Mouse (Mus musculus): ENCODE results near the gene Pi16. TPM values are rescaled to one million over a fixed set of nuclear protein-coding genes. Genes with fewer than 3 reads are reported as not detected.
A peak's percentile ranks its signal among the peaks of the same experiment; 100 is the strongest.

Pi16 gene
- polyA plus RNA-seq, 1 experiment from 2014 or later: 4.4 TPM

GRCm38 (mm10) chr17:29282216-29282952 lies 35.1 kb upstream of the Pi16 start:
- Histone ChIP-seq H3K36me3 (ENCODE audit: control insufficient read depth, insufficient read depth, low read length) (peaks cover 11% of the 10 kb centered on the region), H3K4me2 (ENCODE audit: low read length) (no peak overlapping the region), H3K27ac (ENCODE audit: low read length) (no peak overlapping the region), H3K4me1 (ENCODE audit: control insufficient read depth, insufficient read depth, low read length) (0 out of 2 replicates have a peak, but pooled peaks cover 2% of the 10 kb centered on the region), H3K9me3 (replicated peaks; ENCODE audit: control insufficient read depth, low read length, poor library complexity, severe bottlenecking) (no peaks in the 10 kb centered on the region), H3K9ac (ENCODE audit: low read depth, low read length) (no peak overlapping the region), H3K4me3 (ENCODE audit: low read depth, low read length) (no peak overlapping the region), H3K27me3 (ENCODE audit: control insufficient read depth, insufficient read depth, low read depth, low read length) (no peaks in the 10 kb centered on the region)
- peak; percentile 21; the same call in 1 of the 2 replicates for ATAC-seq
- 42% methylated on average over 21 of the region's 21 CpGs for WGBS

- Histone ChIP-seq H3K4me1 (ENCODE audit: control insufficient read depth, insufficient read depth, low read length) (no peaks in the 10 kb centered on the region), H3K9me3 (replicated peaks; ENCODE audit: control insufficient read depth, low read length, poor library complexity, severe bottlenecking) (no peaks in the 10 kb centered on the region), H3K9ac (ENCODE audit: low read depth, low read length) (no peak overlapping the region), H3K36me3 (ENCODE audit: control insufficient read depth, insufficient read depth, low read length) (peaks cover 10% of the 10 kb centered on the region), H3K4me3 (ENCODE audit: low read depth, low read length) (no peak overlapping the region), H3K27ac (ENCODE audit: low read length) (no peak overlapping the region), H3K27me3 (ENCODE audit: control insufficient read depth, insufficient read depth, low read depth, low read length) (no peaks in the 10 kb centered on the region), H3K4me2 (ENCODE audit: low read length) (no peak overlapping the region)
- no peak for ATAC-seq
- WGBS: 88% methylated on average over 7 of the region's 7 CpGs
Observed at GRCm38 (mm10) chr17:29291793-29292192, 25.7 kb upstream of the Pi16 start.

DNA sequence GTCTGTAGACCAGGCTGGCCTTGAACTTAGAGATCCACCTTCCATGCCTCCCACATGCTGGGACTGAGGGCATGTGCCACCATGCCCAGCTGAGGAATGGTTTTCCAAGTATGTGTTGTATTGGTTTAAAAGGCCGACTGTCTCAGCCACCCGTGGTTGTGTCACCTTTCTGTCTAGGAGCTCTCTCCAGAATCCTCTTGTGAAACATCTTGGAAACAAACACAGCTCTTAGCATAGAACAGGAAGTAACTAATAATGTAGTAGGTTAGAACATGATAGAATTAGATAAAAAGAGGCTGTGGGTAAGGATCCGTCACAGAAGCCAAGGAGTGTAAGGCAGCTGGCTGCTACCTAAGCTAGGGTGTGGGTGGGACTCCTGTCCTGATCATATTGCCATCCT lies 24.5 kb upstream of the Pi16 start:
- 91% methylated on average over 3 of the region's 3 CpGs for WGBS
- H3K36me3 ChIP-seq (ENCODE audit: control insufficient read depth, insufficient read depth, low read length): peaks cover 10% of the 10 kb centered on the region
- no peak overlapping the region for H3K27ac ChIP-seq (ENCODE audit: low read length)
- no peaks in the 10 kb centered on the region for H3K9me3 ChIP-seq (replicated peaks; ENCODE audit: control insufficient read depth, low read length, poor library complexity, severe bottlenecking)
- no peak overlapping the region for H3K4me3 ChIP-seq (ENCODE audit: low read depth, low read length)
- H3K9ac ChIP-seq (ENCODE audit: low read depth, low read length): no peak overlapping the region
- no peak for ATAC-seq
- H3K4me1 ChIP-seq (ENCODE audit: control insufficient read depth, insufficient read depth, low read length): no peaks in the 10 kb centered on the region
- no peaks in the 10 kb centered on the region for H3K27me3 ChIP-seq (ENCODE audit: control insufficient read depth, insufficient read depth, low read depth, low read length)
- no peak overlapping the region for H3K4me2 ChIP-seq (ENCODE audit: low read length)

GRCm38 (mm10) chr17:29293807-29294605 lies 23.5 kb upstream of the Pi16 start:
- no peak for ATAC-seq
- Histone ChIP-seq H3K36me3 (ENCODE audit: control insufficient read depth, insufficient read depth, low read length) (peaks cover 18% of the 10 kb centered on the region), H3K9ac (ENCODE audit: low read depth, low read length) (no peak overlapping the region), H3K4me3 (ENCODE audit: low read depth, low read length) (no peak overlapping the region), H3K4me1 (ENCODE audit: control insufficient read depth, insufficient read depth, low read length) (no peaks in the 10 kb centered on the region), H3K27me3 (ENCODE audit: control insufficient read depth, insufficient read depth, low read depth, low read length) (no peaks in the 10 kb centered on the region), H3K27ac (ENCODE audit: low read length) (no peak overlapping the region), H3K4me2 (ENCODE audit: low read length) (no peak overlapping the region), H3K9me3 (replicated peaks; ENCODE audit: control insufficient read depth, low read length, poor library complexity, severe bottlenecking) (no peaks in the 10 kb centered on the region)
- WGBS: 78% methylated on average over 9 of the region's 9 CpGs

GRCm38 (mm10) chr17:29295835-29296234 lies 21.6 kb upstream of the Pi16 start:
- WGBS: 70% methylated on average over 5 of the region's 5 CpGs
- H3K27me3 ChIP-seq (ENCODE audit: control insufficient read depth, insufficient read depth, low read depth, low read length): no peaks in the 10 kb centered on the region
- ATAC-seq: no peak
- H3K4me3 ChIP-seq (ENCODE audit: low read depth, low read length): no peak overlapping the region
- H3K9me3 ChIP-seq (replicated peaks; ENCODE audit: control insufficient read depth, low read length, poor library complexity, severe bottlenecking): no peaks in the 10 kb centered on the region
- H3K9ac ChIP-seq (ENCODE audit: low read depth, low read length): no peak overlapping the region
- no peak overlapping the region for H3K4me2 ChIP-seq (ENCODE audit: low read length)
- H3K36me3 ChIP-seq (ENCODE audit: control insufficient read depth, insufficient read depth, low read length): peaks cover 28% of the 10 kb centered on the region
- no peaks in the 10 kb centered on the region for H3K4me1 ChIP-seq (ENCODE audit: control insufficient read depth, insufficient read depth, low read length)
- no peak overlapping the region for H3K27ac ChIP-seq (ENCODE audit: low read length)

DNA sequence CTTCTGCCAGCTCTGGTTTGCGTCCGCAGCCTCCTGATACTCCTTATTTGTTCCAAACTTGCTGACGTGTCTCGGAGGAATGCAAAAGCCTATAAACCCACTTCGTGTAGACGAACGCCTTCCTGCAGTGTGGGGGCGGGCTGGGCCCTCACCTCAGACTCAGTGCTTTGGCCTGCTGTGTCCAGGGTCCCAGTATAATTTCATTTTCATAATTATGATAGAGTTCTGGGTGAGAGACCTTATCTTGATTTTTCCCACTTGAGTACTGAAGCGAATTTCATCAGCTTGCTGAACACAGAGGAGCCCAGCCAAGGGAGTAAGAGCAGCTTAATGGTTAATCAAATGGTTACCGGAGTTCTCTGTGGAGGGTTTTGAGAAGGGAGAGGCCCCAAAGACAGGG lies 20.2 kb upstream of the Pi16 start:
- ATAC-seq: no peak

GRCm38 (mm10) chr17:29297813-29298212 lies 19.7 kb upstream of the Pi16 start:
- H3K27me3 ChIP-seq (ENCODE audit: control insufficient read depth, insufficient read depth, low read depth, low read length): no peaks in the 10 kb centered on the region
- H3K4me3 ChIP-seq (ENCODE audit: low read depth, low read length): no peak overlapping the region
- no peaks in the 10 kb centered on the region for H3K9me3 ChIP-seq (replicated peaks; ENCODE audit: control insufficient read depth, low read length, poor library complexity, severe bottlenecking)
- H3K36me3 ChIP-seq (ENCODE audit: control insufficient read depth, insufficient read depth, low read length): peaks cover 37% of the 10 kb centered on the region
- WGBS: 81% methylated on average over 6 of the region's 6 CpGs
- H3K9ac ChIP-seq (ENCODE audit: low read depth, low read length): no peak overlapping the region
- no peak overlapping the region for H3K4me2 ChIP-seq (ENCODE audit: low read length)
- ATAC-seq: no peak
- no peaks in the 10 kb centered on the region for H3K4me1 ChIP-seq (ENCODE audit: control insufficient read depth, insufficient read depth, low read length)
- H3K27ac ChIP-seq (ENCODE audit: low read length): no peak overlapping the region

More for the DNA sequence above, 20.2 kb upstream of the Pi16 start:
- Histone ChIP-seq H3K4me1 (ENCODE audit: control insufficient read depth, insufficient read depth, low read length) (no peaks in the 10 kb centered on the region), H3K4me3 (ENCODE audit: low read depth, low read length) (no peak overlapping the region), H3K9me3 (replicated peaks; ENCODE audit: control insufficient read depth, low read length, poor library complexity, severe bottlenecking) (no peaks in the 10 kb centered on the region), H3K4me2 (ENCODE audit: low read length) (no peak overlapping the region), H3K27me3 (ENCODE audit: control insufficient read depth, insufficient read depth, low read depth, low read length) (no peaks in the 10 kb centered on the region), H3K9ac (ENCODE audit: low read depth, low read length) (no peak overlapping the region), H3K27ac (ENCODE audit: low read length) (no peak overlapping the region), H3K36me3 (ENCODE audit: control insufficient read depth, insufficient read depth, low read length) (peaks cover 37% of the 10 kb centered on the region)
- 86% methylated on average over 10 of the region's 10 CpGs for WGBS

DNA sequence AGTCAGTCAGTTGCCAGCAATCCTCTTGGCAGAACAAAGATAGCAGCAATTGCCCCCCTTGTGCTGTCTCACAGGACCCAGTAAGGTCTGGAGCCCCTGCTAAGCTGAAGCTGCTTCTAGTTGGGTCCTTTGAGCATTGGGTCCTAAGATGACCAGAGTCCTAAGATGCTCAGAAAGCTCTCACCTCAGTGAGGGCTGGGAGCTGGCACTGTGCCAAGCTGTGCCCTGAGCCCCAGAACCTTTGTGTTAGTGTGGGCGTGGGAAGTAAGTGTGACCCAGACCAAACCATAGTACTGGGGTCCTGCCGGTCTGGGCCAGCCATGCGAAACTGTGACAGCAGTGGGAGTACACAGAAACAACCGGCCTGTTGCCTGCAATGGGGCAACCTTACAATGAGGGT lies 18.2 kb upstream of the Pi16 start:
- H3K4me3 ChIP-seq (ENCODE audit: low read depth, low read length): no peak overlapping the region
- no peak overlapping the region for H3K9ac ChIP-seq (ENCODE audit: low read depth, low read length)
- H3K4me1 ChIP-seq (ENCODE audit: control insufficient read depth, insufficient read depth, low read length): no peaks in the 10 kb centered on the region
- no peak for ATAC-seq
- no peaks in the 10 kb centered on the region for H3K9me3 ChIP-seq (replicated peaks; ENCODE audit: control insufficient read depth, low read length, poor library complexity, severe bottlenecking)
- H3K27ac ChIP-seq (ENCODE audit: low read length): no peak overlapping the region
- no peaks in the 10 kb centered on the region for H3K27me3 ChIP-seq (ENCODE audit: control insufficient read depth, insufficient read depth, low read depth, low read length)
- peaks cover 34% of the 10 kb centered on the region for H3K36me3 ChIP-seq (ENCODE audit: control insufficient read depth, insufficient read depth, low read length)
- no peak overlapping the region for H3K4me2 ChIP-seq (ENCODE audit: low read length)
- WGBS: 88% methylated on average over 4 of the region's 4 CpGs

DNA sequence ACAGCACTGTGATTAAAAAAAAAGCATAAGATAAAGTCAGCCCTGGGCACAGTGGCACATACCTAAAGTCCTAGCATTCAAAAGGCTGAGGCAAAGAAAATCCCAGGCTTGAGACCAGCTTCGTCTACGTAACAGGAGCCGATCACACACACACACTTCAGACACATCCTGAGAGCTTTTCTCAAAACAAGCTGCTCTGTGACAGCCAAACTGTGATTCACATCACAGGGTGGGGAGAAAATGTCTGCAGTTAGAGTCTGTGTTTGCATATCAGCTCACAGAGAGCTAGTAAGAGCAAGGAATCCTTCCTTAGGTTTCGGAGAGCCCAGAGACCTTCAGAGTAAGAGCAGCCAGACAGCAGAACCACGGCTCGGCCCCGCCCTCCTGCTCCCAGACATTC lies 16.6 kb upstream of the Pi16 start:
- WGBS: 92% methylated on average over 7 of the region's 7 CpGs
- no peak overlapping the region for H3K27ac ChIP-seq (ENCODE audit: low read length)
- no peak overlapping the region for H3K4me2 ChIP-seq (ENCODE audit: low read length)
- H3K27me3 ChIP-seq (ENCODE audit: control insufficient read depth, insufficient read depth, low read depth, low read length): no peaks in the 10 kb centered on the region
- no peaks in the 10 kb centered on the region for H3K9me3 ChIP-seq (replicated peaks; ENCODE audit: control insufficient read depth, low read length, poor library complexity, severe bottlenecking)
- no peak overlapping the region for H3K4me3 ChIP-seq (ENCODE audit: low read depth, low read length)
- no peak overlapping the region for H3K9ac ChIP-seq (ENCODE audit: low read depth, low read length)
- peaks cover 28% of the 10 kb centered on the region for H3K36me3 ChIP-seq (ENCODE audit: control insufficient read depth, insufficient read depth, low read length)
- H3K4me1 ChIP-seq (ENCODE audit: control insufficient read depth, insufficient read depth, low read length): no peaks in the 10 kb centered on the region
- no peak for ATAC-seq

Data from midbrain, embryonic 16.5 days (tissue).